ENCODE assay signal across 21 mouse cellular contexts in the genomic region with DNA sequence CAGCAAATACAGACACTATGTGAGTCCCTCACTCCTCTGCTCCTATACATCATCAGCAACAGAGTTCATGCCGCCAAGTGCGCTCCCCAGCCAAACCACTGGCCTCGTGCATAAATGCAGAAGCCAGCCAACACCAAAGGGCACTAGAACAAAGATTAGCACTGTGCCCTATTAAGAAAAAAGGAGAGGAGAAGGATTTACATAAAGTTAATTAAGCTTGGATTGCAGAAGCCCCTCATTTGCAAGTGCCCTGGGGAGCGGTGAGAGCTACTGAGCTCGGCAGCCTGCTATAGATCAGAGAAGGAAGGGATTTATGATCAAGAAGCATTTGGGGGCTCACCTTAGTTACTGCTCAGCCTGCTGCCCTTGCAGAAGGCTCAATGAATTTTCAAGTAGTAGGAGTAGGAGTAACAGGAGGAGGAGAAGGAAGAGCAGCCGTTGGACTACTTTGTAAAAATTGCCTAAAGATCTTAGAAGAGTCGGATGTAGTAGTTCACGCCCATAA. TPM values are rescaled to one million over a fixed set of nuclear protein-coding genes. Genes with fewer than 3 reads are reported as not detected.
DNase-seq lines count a peak whose midpoint lies in the region; ATAC-seq and TF ChIP-seq lines count a peak whose summit lies in the region.
"Had no signal": no experiment of that assay in that cellular context is flagged by ENCODE, and none has a peak within 500 bp of the region (broad histone marks: within the 10 kb centered on the region; RNA-seq: fewer than 3 reads in every experiment).

No protein-coding gene starts in this region.

- 39% methylated on average over 8 of the region's 8 CpGs for whole genome bisulfite sequencing in midbrain, embryonic 12.5 days
- 46% methylated on average over 8 of the region's 8 CpGs for WGBS in midbrain, embryonic 10.5 days
- 27% methylated on average over 8 of the region's 8 CpGs for WGBS in hindbrain, postnatal 0 days
- 21% methylated on average over 8 of the region's 8 CpGs for WGBS in neural tube, embryonic 15.5 days

- H3K4me2 ChIP-seq in midbrain, embryonic 12.5 days (replicated peaks), result peak overlapping the region; percentile 10; the same call in 1 of the 2 replicates
- H3K4me2 ChIP-seq in hindbrain, postnatal 0 days (ENCODE audit: low read depth, low read length), result no peak overlapping the region
- peak overlapping the region; percentile 25 for H3K4me2 ChIP-seq in neural tube, embryonic 15.5 days
- H3K4me2 ChIP-seq: embryonic facial prominence, embryonic 13.5 days; heart, embryonic 15.5 days; kidney, embryonic 15.5 days; limb, embryonic 13.5 days; liver, embryonic 13.5 days; lung, embryonic 14.5 days had no signal

- H3K36me3 ChIP-seq in midbrain, embryonic 12.5 days, result no peaks in the 10 kb centered on the region
- no peaks in the 10 kb centered on the region for H3K36me3 ChIP-seq in midbrain, embryonic 10.5 days
- H3K36me3 ChIP-seq in hindbrain, postnatal 0 days (ENCODE audit: insufficient read depth, low read length), result no peaks in the 10 kb centered on the region
- no peaks in the 10 kb centered on the region for H3K36me3 ChIP-seq in neural tube, embryonic 15.5 days
- H3K36me3 ChIP-seq: embryonic facial prominence, embryonic 13.5 days; heart, embryonic 15.5 days; kidney, embryonic 15.5 days; limb, embryonic 13.5 days; liver, embryonic 13.5 days had no signal

- no peak overlapping the region for H3K4me3 ChIP-seq in midbrain, embryonic 12.5 days
- H3K4me3 ChIP-seq in midbrain, embryonic 10.5 days, result no peak overlapping the region
- H3K4me3 ChIP-seq in hindbrain, postnatal 0 days (ENCODE audit: low read length), result no peak overlapping the region
- no peak overlapping the region for H3K4me3 ChIP-seq in neural tube, embryonic 15.5 days (replicated peaks)
- H3K4me3 ChIP-seq: embryonic facial prominence, embryonic 13.5 days; heart, embryonic 15.5 days; kidney, embryonic 15.5 days; limb, embryonic 13.5 days; liver, embryonic 13.5 days had no signal

- DNase-seq in adrenal gland, postnatal 14 days, result peak; percentile 29
- no peak for DNase-seq in adrenal gland, adult 8-10 months
- DNase-seq in midbrain, embryonic 10.5 days (ENCODE audit: low spot score), result no peak
- no peak for DNase-seq in hindbrain, postnatal 0 days (ENCODE audit: low spot score)
- DNase-seq in adrenal gland, postnatal 36 days, result no peak
- DNase-seq in frontal cortex, postnatal 10 days (ENCODE audit: low spot score in 2 of 2), result no peak
- DNase-seq: cerebellum, adult 11 months; cerebellum, postnatal 10 days; gastrocnemius, postnatal 36 days; heart, postnatal 4 days; liver, embryonic 13.5 days; lung, embryonic 14.5 days; thymus, postnatal 25 days had no signal

- H3K27ac ChIP-seq in midbrain, embryonic 12.5 days (replicated peaks), result peak overlapping the region; percentile 39
- H3K27ac ChIP-seq in midbrain, embryonic 10.5 days (replicated peaks), result no peak overlapping the region
- H3K27ac ChIP-seq in hindbrain, postnatal 0 days, result peak overlapping the region; percentile 26; the same call in 1 of the 2 replicates
- H3K27ac ChIP-seq in neural tube, embryonic 15.5 days (replicated peaks), result no peak overlapping the region
- H3K27ac ChIP-seq: embryonic facial prominence, embryonic 13.5 days; heart, embryonic 15.5 days; kidney, embryonic 15.5 days; limb, embryonic 13.5 days; liver, embryonic 13.5 days; macrophage had no signal

- no peaks in the 10 kb centered on the region for H3K9me3 ChIP-seq in midbrain, embryonic 12.5 days
- H3K9me3 ChIP-seq in midbrain, embryonic 10.5 days (replicated peaks), result no peaks in the 10 kb centered on the region
- no peaks in the 10 kb centered on the region for H3K9me3 ChIP-seq in hindbrain, postnatal 0 days (ENCODE audit: low read length)
- no peaks in the 10 kb centered on the region for H3K9me3 ChIP-seq in neural tube, embryonic 15.5 days (replicated peaks)
- H3K9me3 ChIP-seq: embryonic facial prominence, embryonic 13.5 days; heart, embryonic 15.5 days; kidney, embryonic 15.5 days; limb, embryonic 13.5 days; liver, embryonic 13.5 days had no signal

- 0 out of 2 replicates have a peak, but pooled peaks have one; percentile 23 for ATAC-seq in midbrain, embryonic 12.5 days (ENCODE audit: low FRiP score, low read depth)
- ATAC-seq in hindbrain, postnatal 0 days, result 0 out of 2 replicates have a peak, but pooled peaks have one; percentile 18
- ATAC-seq in neural tube, embryonic 15.5 days (ENCODE audit: low FRiP score), result 0 out of 2 replicates have a peak, but pooled peaks have one; percentile 19
- ATAC-seq: intestine, postnatal 0 days had no signal

- no peak for TF ChIP-seq CTCF in hindbrain, postnatal 0 days (IDR thresholded peaks at IDR 0.05; ENCODE audit: low read depth)

- H3K9ac ChIP-seq in midbrain, embryonic 12.5 days (replicated peaks), result no peak overlapping the region
- H3K9ac ChIP-seq in hindbrain, postnatal 0 days (replicated peaks; ENCODE audit: low read length), result no peak overlapping the region
- H3K9ac ChIP-seq in neural tube, embryonic 15.5 days (replicated peaks), result no peak overlapping the region
- H3K9ac ChIP-seq: embryonic facial prominence, embryonic 13.5 days; heart, embryonic 15.5 days; kidney, embryonic 15.5 days; limb, embryonic 13.5 days; liver, embryonic 13.5 days; lung, embryonic 14.5 days had no signal

- H3K4me1 ChIP-seq in midbrain, embryonic 12.5 days, result peaks cover 19% of the 10 kb centered on the region
- peaks cover 13% of the 10 kb centered on the region for H3K4me1 ChIP-seq in midbrain, embryonic 10.5 days
- H3K4me1 ChIP-seq in hindbrain, postnatal 0 days (ENCODE audit: insufficient read depth, low read length), result peaks cover 8% of the 10 kb centered on the region
- peaks cover 25% of the 10 kb centered on the region for H3K4me1 ChIP-seq in neural tube, embryonic 15.5 days

- no peaks in the 10 kb centered on the region for H3K27me3 ChIP-seq in midbrain, embryonic 12.5 days
- no peaks in the 10 kb centered on the region for H3K27me3 ChIP-seq in midbrain, embryonic 10.5 days (ENCODE audit: low read depth, poor library complexity, severe bottlenecking)
- H3K27me3 ChIP-seq in hindbrain, postnatal 0 days (ENCODE audit: insufficient read depth, low read length), result no peaks in the 10 kb centered on the region
- H3K27me3 ChIP-seq in neural tube, embryonic 15.5 days (replicated peaks), result no peaks in the 10 kb centered on the region
- H3K27me3 ChIP-seq: embryonic facial prominence, embryonic 13.5 days; heart, embryonic 15.5 days had no signal

RNA-seq across cellular contexts. Expression of gene Sfpq, which starts 20.5 kb away (rescaled TPM):
- 286 and 302 TPM in 2 replicates for total RNA-seq in adrenal gland, postnatal 14 days (2021)
- 100 to 1,000 TPM; 141 to 249 (median 190) TPM for total RNA-seq in adrenal gland, adult 8-10 months (2022)
- polyA plus RNA-seq in midbrain, embryonic 12.5 days (2016; fragmentation: Nextera tagmentation; extraction: Ambion mirVana), result 176 and 217 TPM in 2 replicates
- 108 and 110 TPM in 2 replicates for polyA plus RNA-seq in midbrain, embryonic 10.5 days (2016; fragmentation: Nextera tagmentation; extraction: Ambion mirVana)
- total RNA-seq in hindbrain, postnatal 0 days (2014; rRNA removed), result 132 and 156 TPM in 2 replicates
- polyA plus RNA-seq in hindbrain, postnatal 0 days (2015; fragmentation: Nextera tagmentation; extraction: Ambion mirVana), result 63.2 and 69.0 TPM in 2 replicates
- polyA plus RNA-seq in neural tube, embryonic 15.5 days (2015; fragmentation: Nextera tagmentation; extraction: Ambion mirVana), result 67.3 and 67.6 TPM in 2 replicates
- total RNA-seq in adrenal gland, postnatal 36 days (2021), result 100 to 1,000 TPM; 145 to 225 TPM

RNA-seq across cellular contexts. Expression of gene Zmym4, which starts 32.7 kb away (rescaled TPM):
- 37.1 and 40.0 TPM in 2 replicates for total RNA-seq in adrenal gland, postnatal 14 days (2021)
- 10 to 100 TPM; 43.7 to 80.5 (median 57.3) TPM for total RNA-seq in adrenal gland, adult 8-10 months (2022)
- polyA plus RNA-seq in midbrain, embryonic 12.5 days (2016; fragmentation: Nextera tagmentation; extraction: Ambion mirVana), result 42.7 and 43.5 TPM in 2 replicates
- polyA plus RNA-seq in midbrain, embryonic 10.5 days (2016; fragmentation: Nextera tagmentation; extraction: Ambion mirVana), result 25.1 and 27.2 TPM in 2 replicates
- total RNA-seq in hindbrain, postnatal 0 days (2014; rRNA removed), result 42.9 and 49.9 TPM in 2 replicates
- polyA plus RNA-seq in hindbrain, postnatal 0 days (2015; fragmentation: Nextera tagmentation; extraction: Ambion mirVana), result 20.3 and 21.2 TPM in 2 replicates
- polyA plus RNA-seq in neural tube, embryonic 15.5 days (2015; fragmentation: Nextera tagmentation; extraction: Ambion mirVana), result 22.6 and 24.9 TPM in 2 replicates
- total RNA-seq in adrenal gland, postnatal 36 days (2021), result 10 to 100 TPM; 42.9 to 46.7 TPM

Comparison
In these comparisons a context has a peak if more than half of its experiments do, and no peak if none do; other contexts are left out.
1. H3K27ac ChIP-seq: peak in midbrain, embryonic 12.5 days (single experiment) and hindbrain, postnatal 0 days (single experiment); none in midbrain, embryonic 10.5 days (single experiment) and neural tube, embryonic 15.5 days (single experiment).
2. Peak in every context shown above with its lines, with median percentiles within 50 percentile points of each other: ATAC-seq.